Mouse (Mus musculus): ENCODE data around the gene Olfr284.

Olfr284 gene

GRCm38 (mm10) chr15:98340887-98341286 lies at the start of gene Olfr284:
Gene Olfr284 (minus strand): TSS chr15:98340987.
- DNase-seq: no peak

DNA sequence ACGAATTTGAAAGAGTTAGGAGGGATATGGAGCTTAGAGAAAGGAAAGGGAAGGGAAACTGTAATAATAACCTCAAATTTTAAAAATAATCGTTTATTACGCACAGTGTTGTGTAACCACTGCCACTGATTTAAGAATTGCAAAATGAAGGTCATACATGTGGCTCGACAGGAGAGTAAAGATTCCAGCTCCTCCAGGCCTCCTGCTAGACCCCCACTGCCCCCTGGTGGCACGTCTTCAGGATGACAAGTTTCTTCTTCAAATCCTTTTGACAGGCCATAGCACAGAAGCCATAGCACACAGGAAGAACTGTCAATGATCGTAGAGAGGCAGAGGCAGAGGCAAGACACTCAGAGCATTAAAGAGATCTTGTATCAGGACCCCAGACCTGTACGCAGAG lies 49.0 kb upstream of the Olfr284 start:
- peak; percentile 94 for DNase-seq

DNA sequence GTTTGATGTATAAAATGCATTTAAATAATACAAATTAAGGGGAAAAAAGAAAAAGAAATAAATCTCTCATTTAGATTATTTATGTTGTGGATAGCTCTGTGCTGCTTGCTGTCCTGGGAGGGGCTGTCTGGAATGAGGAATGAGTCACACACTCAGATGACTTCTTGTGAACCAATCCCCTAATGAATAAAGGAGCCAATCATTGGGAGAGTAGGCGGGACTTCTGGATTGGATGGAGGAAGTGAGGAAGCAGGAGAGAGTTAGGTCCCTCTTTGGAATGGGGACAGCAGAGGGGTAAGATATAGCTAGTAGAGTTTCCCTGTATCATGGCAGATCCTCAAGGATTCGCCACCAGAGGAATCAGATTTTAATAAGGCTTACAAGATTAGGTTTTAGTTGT lies 46.8 kb upstream of the Olfr284 start:
- DNase-seq: peak; percentile 81

GRCm38 (mm10) chr15:98380846-98381245 lies 40.1 kb upstream of the Olfr284 start, which contains the start of gene Olfr283:
Gene Olfr283 (minus strand): TSS chr15:98380946.
- no peak for DNase-seq

- peak; percentile 81 for DNase-seq
These were observed 37.4 kb upstream of the Olfr284 start for GRCm38 (mm10) chr15:98378209-98378608.

DNA sequence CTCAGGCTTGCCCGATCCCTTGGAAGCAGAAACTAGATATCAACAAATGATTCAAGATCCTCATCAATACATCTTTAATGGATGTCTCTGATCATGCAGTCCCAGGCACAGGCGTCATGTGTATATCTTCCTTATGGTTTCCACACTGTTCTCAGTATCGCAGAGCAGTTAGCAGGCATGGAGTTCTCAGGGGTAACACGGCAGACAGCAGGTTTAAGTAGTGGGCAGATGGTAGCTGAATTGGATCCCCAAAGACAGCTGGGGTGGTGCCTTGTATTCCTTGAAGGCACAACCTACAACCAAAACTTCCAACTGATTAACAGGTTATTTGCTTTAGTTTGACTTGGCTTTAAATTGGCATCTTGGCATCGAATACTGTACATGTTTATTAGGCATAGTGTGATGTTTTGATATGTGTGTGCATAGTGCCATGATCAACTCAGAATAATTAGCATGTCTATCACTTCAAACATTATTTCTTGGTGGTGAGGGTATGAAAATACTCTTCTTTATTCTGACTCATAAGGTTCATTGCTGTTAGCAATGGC lies 23.5 kb downstream of the Olfr284 start, which contains the start of gene Olfr285:
Gene Olfr285 (minus strand): TSS at position 177 of the 548 bp plus-strand sequence.
- DNase-seq: no peak

GRCm38 (mm10) chr15:98315703-98316102 lies 25.1 kb downstream of the Olfr284 start:
- no peak for DNase-seq

DNA sequence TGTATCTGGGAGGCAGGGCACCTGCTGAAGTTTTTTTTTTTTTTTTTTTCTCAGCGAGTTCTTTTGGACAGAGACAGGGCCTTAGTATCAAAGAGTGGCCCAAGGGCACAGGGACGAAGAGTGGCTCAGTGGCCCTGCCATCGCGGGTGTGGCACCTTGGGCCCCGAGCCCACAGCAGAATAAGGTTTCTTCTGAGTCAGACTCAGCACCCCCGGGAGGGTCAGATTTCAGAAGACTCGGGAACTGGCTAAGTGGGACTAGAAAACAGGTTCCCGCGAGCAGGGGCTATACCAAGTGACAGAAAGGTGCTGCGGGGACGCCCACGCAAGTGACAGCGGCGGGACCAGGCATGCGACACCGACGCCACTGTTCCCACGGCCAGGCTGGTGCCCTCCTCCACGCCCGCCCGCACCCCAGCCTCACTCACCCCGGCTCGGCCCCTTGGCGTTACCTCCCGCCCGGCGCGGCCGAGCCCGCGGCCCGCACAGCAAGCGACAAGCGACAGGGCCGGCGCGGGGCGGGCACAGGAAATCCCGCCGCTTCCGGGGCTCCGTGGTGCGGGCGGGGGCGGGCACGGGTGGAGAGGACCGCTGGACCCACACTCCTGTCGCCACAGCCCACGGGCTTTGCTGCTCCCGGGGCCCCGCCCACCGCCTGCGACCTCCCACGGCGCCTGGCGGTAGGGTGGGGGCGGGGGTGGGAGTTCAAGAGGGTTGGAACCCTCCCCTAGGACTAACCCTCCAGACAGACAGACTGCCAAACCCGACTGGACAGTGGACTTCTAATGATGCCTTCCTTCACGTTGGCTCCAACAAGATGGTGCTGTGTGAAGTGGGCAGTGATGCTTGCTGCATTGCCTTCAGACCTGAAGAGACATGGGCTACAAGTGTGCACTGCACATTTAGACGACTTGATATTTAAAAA lies 44.9 kb downstream of the Olfr284 start, which contains the start of gene Zfp641:
Gene Zfp641 (minus strand): TSS at position 534 of the 924 bp plus-strand sequence.
- DNase-seq: peak; percentile 93

GRCm38 (mm10) chr15:98293651-98294050 lies 47.1 kb downstream of the Olfr284 start:
- no peak for DNase-seq

Data from heart, adult 11 months (tissue).